Mouse (Mus musculus) heart, embryonic 11.5 days (tissue): Measurements from ENCODE around the gene Ralbp1. TPM values are rescaled to one million over a fixed set of nuclear protein-coding genes. Genes with fewer than 3 reads are reported as not detected.

Experiments
- ATAC-seq: fragments of 200-750 bp; cut with Nextera tagmentation; replicated peaks from 2 replicates; pipeline ENCODE4 v1.8.0; 2017; ENCODE audit warnings: moderate library complexity; ENCODE audit not compliant: insufficient number of reproducible peaks, low FRiP score, low TSS enrichment
- H3K27ac ChIP-seq: fragments of 300-500 bp; sonication (generic); 2 replicates; pipeline ENCODE4 v1.5.1; 2014; ENCODE audit warnings: mild to moderate bottlenecking, low read depth, low read length
- H3K27me3 ChIP-seq: fragments of 300-500 bp; sonication (generic); 2 replicates; pipeline ENCODE4 v1.6.1; 2014; ENCODE audit warnings: mild to moderate bottlenecking, low read length, mixed read lengths; ENCODE audit not compliant: control insufficient read depth, insufficient read depth
- H3K36me3 ChIP-seq: fragments of 300-500 bp; sonication (generic); 2 replicates; pipeline ENCODE4 v1.6.1; 2014; ENCODE audit warnings: mild to moderate bottlenecking, low read length, moderate library complexity, mixed read lengths; ENCODE audit not compliant: control insufficient read depth, insufficient read depth
- H3K4me1 ChIP-seq: fragments of 300-500 bp; sonication (generic); 2 replicates; pipeline ENCODE4 v1.6.1; 2014; ENCODE audit warnings: low read length; ENCODE audit not compliant: control insufficient read depth, insufficient read depth
- H3K4me2 ChIP-seq: fragments of 300-500 bp; sonication (generic); 2 replicates; pipeline ENCODE4 v1.6.1; 2014; ENCODE audit warnings: mild to moderate bottlenecking, moderate library complexity
- H3K4me3 ChIP-seq: fragments of 300-500 bp; sonication (generic); 2 replicates; pipeline ENCODE4 v1.5.1; 2014; ENCODE audit warnings: low read depth, low read length
- H3K9ac ChIP-seq: fragments of 300-500 bp; sonication (generic); 2 replicates; pipeline ENCODE4 v1.6.1; 2014; ENCODE audit warnings: mild to moderate bottlenecking, low read depth, low read length, moderate library complexity
- H3K9me3 ChIP-seq: fragments of 300-500 bp; sonication (generic); replicated peaks from 2 replicates; pipeline ENCODE4 v1.6.1; 2016; ENCODE audit warnings: low read length; ENCODE audit not compliant: control insufficient read depth
- WGBS: fragments of 180-500 bp; shearing (Covaris S2); extraction: QIAGEN DNeasy Blood & Tissue Kit; methylation state at CpG from one replicate; pipeline ENCODE4 v1.1.7; 2014; ENCODE audit not compliant: insufficient replicate concordance; 5-methylcytosine and 5-hydroxymethylcytosine counted together
- polyA plus RNA-seq: library from polyadenylated mRNA; unstranded; fragments of >200 nt; fragmentation: Nextera tagmentation; extraction: Ambion mirVana; gene quantifications from 2 replicates; pipeline ENCODE4 v1.2.1, GENCODE M21; 2014

Gene Ralbp1
- polyA plus RNA-seq, 1 experiment from 2014 or later, result 47.5 TPM

DNA sequence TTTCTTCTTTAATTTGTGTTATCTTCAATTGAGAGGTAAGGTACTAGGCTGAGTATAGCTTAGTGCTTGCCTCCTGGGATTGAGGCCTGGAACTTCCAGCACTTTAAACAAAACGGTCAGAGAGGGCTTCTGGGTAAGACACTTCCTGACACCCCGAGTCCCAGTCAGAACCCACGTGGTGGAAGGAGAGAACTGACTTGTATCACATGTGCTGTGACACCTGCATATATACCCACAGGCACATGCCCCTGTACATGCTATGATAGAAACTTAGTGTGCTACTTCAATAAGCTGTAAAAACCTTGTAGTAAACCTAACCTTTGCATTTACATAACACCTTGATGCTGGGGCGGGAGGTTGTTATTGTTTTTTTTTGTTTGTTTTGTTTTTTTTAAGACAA, 87.2 kb downstream of the Ralbp1 start:
- peaks cover 11% of the 10 kb centered on the region for H3K4me1 ChIP-seq
- ATAC-seq, result no peak
- H3K9ac ChIP-seq, result no peak overlapping the region
- no peak overlapping the region for H3K4me2 ChIP-seq
- WGBS, result 61% methylated on average over 4 of the region's 4 CpGs
- no peak overlapping the region for H3K27ac ChIP-seq
- no peaks in the 10 kb centered on the region for H3K9me3 ChIP-seq
- H3K36me3 ChIP-seq, result no peaks in the 10 kb centered on the region
- no peaks in the 10 kb centered on the region for H3K27me3 ChIP-seq
- H3K4me3 ChIP-seq, result no peak overlapping the region

Other genes starting within 250 kb of the Ralbp1 start
- not detected in 2 replicates for gene Txndc2, start 243.6 kb downstream of the Ralbp1 start, polyA plus RNA-seq
- 32.7 and 33.2 TPM in 2 replicates for gene Rab31, start 113.0 kb downstream of the Ralbp1 start, polyA plus RNA-seq
- 31.4 and 36.5 TPM in 2 replicates for gene Ppp4r1, start 103.2 kb downstream of the Ralbp1 start, polyA plus RNA-seq
- 86.8 and 93.6 TPM in 2 replicates for gene Twsg1, start 65.4 kb upstream of the Ralbp1 start, polyA plus RNA-seq
- 17.3 and 17.7 TPM in 2 replicates for gene Ankrd12, start 191.3 kb upstream of the Ralbp1 start, polyA plus RNA-seq
- gene Ndufv2, start 215.8 kb upstream of the Ralbp1 start, polyA plus RNA-seq, result 530 and 551 TPM in 2 replicates
- gene Washc1, start 225.7 kb upstream of the Ralbp1 start, polyA plus RNA-seq, result 27.9 and 29.9 TPM in 2 replicates
- gene Ddx11, start 237.7 kb upstream of the Ralbp1 start, polyA plus RNA-seq, result 12.4 and 16.4 TPM in 2 replicates